Mouse (Mus musculus) lung, postnatal 0 days (tissue): Measurements from ENCODE around the gene Spata25. TPM values are rescaled to one million over a fixed set of nuclear protein-coding genes. Genes with fewer than 3 reads are reported as not detected.
"Not testable (repeated sequence)": the region's sequence is repeated elsewhere in the genome, so short reads cannot be mapped to it uniquely, and the experiment has no call there.

Experiments used
- ATAC-seq: fragments of 200-750 bp; cut with Nextera tagmentation; 2 replicates; pipeline ENCODE4 v1.8.0; 2017; ENCODE audit warnings: moderate library complexity
- DNase-seq: peaks from one replicate; pipeline ENCODE4 v3.0.0-alpha.2; 2016; ENCODE audit warnings: low spot score
- H3K27ac ChIP-seq: fragments of 300-500 bp; sonication (generic); 2 replicates; pipeline ENCODE4 v1.5.1; 2014; ENCODE audit warnings: antibody characterized with exemption, mild to moderate bottlenecking, low read length, mixed read lengths
- H3K27me3 ChIP-seq: fragments of 300-500 bp; sonication (generic); replicated peaks from 2 replicates; pipeline ENCODE4 v1.6.1; 2014; ENCODE audit warnings: low read length, mixed read lengths; ENCODE audit not compliant: insufficient read depth
- H3K36me3 ChIP-seq: fragments of 300-500 bp; sonication (generic); 2 replicates; pipeline ENCODE4 v1.6.1; 2014; ENCODE audit warnings: low read length, mixed read lengths; ENCODE audit not compliant: insufficient read depth
- H3K4me1 ChIP-seq: fragments of 300-500 bp; sonication (generic); 2 replicates; pipeline ENCODE4 v1.6.1; 2014; ENCODE audit warnings: antibody characterized with exemption, low read depth, low read length, mixed read lengths; ENCODE audit not compliant: insufficient read depth
- H3K4me2 ChIP-seq: fragments of 300-500 bp; sonication (generic); replicated peaks from 2 replicates; pipeline ENCODE4 v1.6.1; 2014; ENCODE audit warnings: low read depth, mild to moderate bottlenecking, low read length, moderate library complexity, mixed read lengths
- H3K4me3 ChIP-seq: fragments of 300-500 bp; sonication (generic); 2 replicates; pipeline ENCODE4 v1.5.1; 2014; ENCODE audit warnings: low read depth, low read length
- H3K9ac ChIP-seq: fragments of 300-500 bp; sonication (generic); replicated peaks from 2 replicates; pipeline ENCODE4 v1.6.1; 2014; ENCODE audit warnings: low read depth, mild to moderate bottlenecking
- H3K9me3 ChIP-seq: fragments of 300-500 bp; sonication (generic); 2 replicates; pipeline ENCODE4 v1.6.1; 2016; ENCODE audit warnings: low read length, mixed read lengths
- CTCF ChIP-seq: IDR thresholded peaks from 2 replicates; pipeline ENCODE4 v1.5.1; 2016; ENCODE audit warnings: antibody characterized with exemption, mild to moderate bottlenecking
- EP300 ChIP-seq: IDR thresholded peaks from 2 replicates; pipeline ENCODE4 v1.6.1; 2016; ENCODE audit warnings: antibody characterized with exemption, mild to moderate bottlenecking, control low read depth
- WGBS: fragments of 180-500 bp; shearing (Covaris S2); extraction: QIAGEN DNeasy Blood & Tissue Kit; methylation state at CpG from one replicate; pipeline ENCODE4 v1.1.7; 2014; 5-methylcytosine and 5-hydroxymethylcytosine counted together
- polyA plus RNA-seq: library from polyadenylated mRNA; unstranded; fragments of >200 nt; fragmentation: Nextera tagmentation; extraction: Ambion mirVana; gene quantifications from 2 replicates; pipeline ENCODE4 v1.2.1, GENCODE M21; 2015

The Spata25 gene
- polyA plus RNA-seq, 1 experiment from 2014 or later = not detected

GRCm38 (mm10) chr2:164856309-164857100 is 28.2 kb upstream of the Spata25 start:
- H3K27ac ChIP-seq = peak overlapping the region; percentile 35; the same call in 1 of the 2 replicates
- DNase-seq (no peak), ATAC-seq (0 out of 2 replicates have a peak, but pooled peaks have one; percentile 2)
- H3K4me1 ChIP-seq = peaks cover 26% of the 10 kb centered on the region
- H3K4me2 ChIP-seq = peak overlapping the region; percentile 85
- H3K4me3 ChIP-seq = peak overlapping the region; percentile 48
- WGBS = 2% methylated on average over 36 of the region's 42 CpGs
- TF ChIP-seq CTCF = peak; percentile 25
- TF ChIP-seq EP300 = no peak
- no peaks in the 10 kb centered on the region; the same call in 1 of the 2 replicates for H3K36me3 ChIP-seq
- no peaks in the 10 kb centered on the region for H3K27me3 ChIP-seq
- no peaks in the 10 kb centered on the region for H3K9me3 ChIP-seq
- peak overlapping the region; percentile 24; the same call in 1 of the 2 replicates for H3K9ac ChIP-seq

GRCm38 (mm10) chr2:164855572-164855971 is 27.2 kb upstream of the Spata25 start:
- Histone ChIP-seq H3K4me1 (peaks cover 17% of the 10 kb centered on the region), H3K4me2 (peak overlapping the region; percentile 85; the same call in 1 of the 2 replicates)
- not testable (repeated sequence) for ATAC-seq, H3K9ac ChIP-seq, H3K27me3 ChIP-seq, H3K36me3 ChIP-seq, DNase-seq, H3K4me3 ChIP-seq, H3K27ac ChIP-seq, H3K9me3 ChIP-seq
- 0 out of 2 replicates have a peak, but pooled peaks have one; percentile 5 for TF ChIP-seq CTCF
- WGBS = 74% methylated on average over 5 of the region's 5 CpGs

DNA sequence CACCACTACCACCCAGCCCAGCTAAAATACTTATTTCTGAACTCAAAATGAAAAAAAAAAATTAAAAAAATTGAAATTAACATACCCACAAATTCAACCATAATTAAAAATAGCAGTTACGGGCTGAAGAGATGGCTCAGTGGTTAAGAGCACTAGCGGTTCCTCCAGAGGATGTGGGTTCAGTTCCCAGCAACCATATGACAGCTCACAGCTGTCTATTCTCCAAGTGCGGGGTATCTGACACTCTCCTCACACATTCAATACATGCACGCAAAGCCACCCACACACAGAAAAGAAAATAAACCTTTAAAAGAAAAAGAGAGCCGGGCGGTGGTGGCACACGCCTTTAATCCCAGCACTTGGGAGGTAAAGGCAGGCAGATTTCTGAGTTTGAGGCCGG is 21.7 kb upstream of the Spata25 start:
- no peak for DNase-seq
- Histone ChIP-seq H3K4me3 (no peak overlapping the region), H3K9me3 (no peaks in the 10 kb centered on the region), H3K4me2 (no peak overlapping the region), H3K36me3 (no peaks in the 10 kb centered on the region; the same call in 1 of the 2 replicates), H3K4me1 (peaks cover 4% of the 10 kb centered on the region; the same call in 1 of the 2 replicates), H3K27me3 (no peaks in the 10 kb centered on the region), H3K9ac (no peak overlapping the region), H3K27ac (no peak overlapping the region)
- 60% methylated on average over 8 of the region's 8 CpGs for WGBS
- TF ChIP-seq CTCF (no peak), EP300 (no peak)
- ATAC-seq = no peak

DNA sequence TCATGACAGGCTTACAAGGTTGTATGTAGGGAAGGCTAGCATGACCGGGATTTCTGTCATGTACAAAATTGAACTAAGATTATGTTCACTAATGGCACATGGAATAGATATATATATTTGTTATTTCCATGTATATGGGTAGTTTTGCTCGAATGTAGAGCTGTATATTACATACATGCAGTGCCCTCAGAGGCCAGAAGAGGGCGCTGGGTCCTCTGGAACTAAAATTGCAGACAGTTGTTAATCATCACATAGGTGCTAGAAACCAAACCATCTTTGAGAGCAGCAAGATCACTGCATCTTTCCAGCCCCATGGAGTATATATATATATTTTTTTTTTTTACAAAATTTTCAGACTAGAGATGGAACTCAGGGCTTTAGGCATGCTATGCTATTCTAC is 17.4 kb upstream of the Spata25 start:
- Histone ChIP-seq H3K4me1 (no peaks in the 10 kb centered on the region), H3K36me3 (no peaks in the 10 kb centered on the region), H3K4me2 (no peak overlapping the region), H3K27me3 (no peaks in the 10 kb centered on the region), H3K9ac (no peak overlapping the region), H3K27ac (no peak overlapping the region), H3K4me3 (no peak overlapping the region), H3K9me3 (no peaks in the 10 kb centered on the region)
- DNase-seq (no peak), ATAC-seq (no peak)
- TF ChIP-seq EP300 (no peak), CTCF (peak; percentile 61)
- WGBS = 60% methylated on average over 3 of the region's 3 CpGs

DNA sequence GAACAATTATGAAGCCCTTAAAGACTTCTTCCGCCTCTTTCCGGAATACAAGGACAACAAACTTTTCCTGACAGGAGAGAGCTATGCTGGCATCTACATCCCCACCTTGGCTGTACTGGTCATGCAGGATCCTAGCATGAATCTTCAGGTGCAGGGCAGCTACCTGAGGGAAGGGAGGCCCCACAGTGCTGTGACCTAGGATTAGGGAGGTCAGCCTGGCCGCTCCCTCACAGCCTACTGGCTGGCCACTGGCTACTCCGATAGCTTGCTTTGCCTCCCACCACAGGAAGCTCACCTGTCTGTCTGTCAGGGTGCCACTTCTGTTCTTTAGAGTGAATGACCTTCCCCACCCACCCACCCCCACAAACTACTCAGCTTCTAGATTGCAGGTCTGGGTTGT is 6.8 kb upstream of the Spata25 start:
- no peak overlapping the region for H3K9ac ChIP-seq
- WGBS = 95% methylated on average over 4 of the region's 4 CpGs
- DNase-seq (no peak), ATAC-seq (no peak)
- H3K4me2 ChIP-seq = no peak overlapping the region; the same call in 1 of the 2 replicates
- H3K27me3 ChIP-seq = no peaks in the 10 kb centered on the region
- peaks cover 12% of the 10 kb centered on the region for H3K4me1 ChIP-seq
- peaks cover 20% of the 10 kb centered on the region for H3K36me3 ChIP-seq
- TF ChIP-seq EP300 (no peak), CTCF (no peak)
- no peak overlapping the region for H3K4me3 ChIP-seq
- H3K27ac ChIP-seq = no peak overlapping the region
- H3K9me3 ChIP-seq = no peaks in the 10 kb centered on the region

- ATAC-seq (0 out of 2 replicates have a peak, but pooled peaks have one; percentile 8), DNase-seq (no peak)
- Histone ChIP-seq H3K27me3 (no peaks in the 10 kb centered on the region), H3K36me3 (peaks cover 15% of the 10 kb centered on the region), H3K4me1 (peaks cover 12% of the 10 kb centered on the region), H3K9ac (0 out of 2 replicates have a peak overlapping the region, but pooled peaks have one; percentile 51), H3K4me2 (peak overlapping the region; percentile 83), H3K4me3 (peak overlapping the region; percentile 55), H3K9me3 (no peaks in the 10 kb centered on the region), H3K27ac (no peak overlapping the region)
- WGBS = 41% methylated on average over 8 of the region's 8 CpGs
- TF ChIP-seq CTCF (no peak; the same call in 1 of the 2 replicates), EP300 (no peak)
Observed at GRCm38 (mm10) chr2:164834531-164834930, 6.2 kb upstream of the Spata25 start.
